Mouse (Mus musculus): ENCODE results near the gene Trpm8. TPM values are rescaled to one million over a fixed set of nuclear protein-coding genes. Genes with fewer than 3 reads are reported as not detected.

The Trpm8 gene
- total RNA-seq, 2 experiments from 2014 or later: 0.15 TPM; not detected in 1

DNA sequence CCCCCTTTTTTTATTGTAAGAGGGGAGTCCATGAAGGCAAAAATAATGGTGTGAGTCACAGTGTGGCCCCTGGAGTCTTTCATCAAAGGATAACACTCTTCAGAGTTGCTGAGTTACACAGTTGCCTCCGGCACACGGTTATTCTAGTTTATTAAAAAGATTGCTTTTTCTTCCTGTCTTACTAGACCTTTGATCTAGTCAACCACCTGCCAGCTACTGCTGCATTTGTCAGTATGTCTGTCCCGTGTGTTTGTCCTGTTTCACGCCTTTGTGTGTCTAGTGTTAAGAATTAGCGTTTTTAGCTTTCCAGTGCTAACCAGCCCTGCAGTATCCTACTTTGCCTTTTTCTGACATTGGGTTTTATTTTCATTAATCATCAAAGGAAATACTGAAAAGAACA, 8.2 kb downstream of the Trpm8 start:
- no peak for DNase-seq

DNA sequence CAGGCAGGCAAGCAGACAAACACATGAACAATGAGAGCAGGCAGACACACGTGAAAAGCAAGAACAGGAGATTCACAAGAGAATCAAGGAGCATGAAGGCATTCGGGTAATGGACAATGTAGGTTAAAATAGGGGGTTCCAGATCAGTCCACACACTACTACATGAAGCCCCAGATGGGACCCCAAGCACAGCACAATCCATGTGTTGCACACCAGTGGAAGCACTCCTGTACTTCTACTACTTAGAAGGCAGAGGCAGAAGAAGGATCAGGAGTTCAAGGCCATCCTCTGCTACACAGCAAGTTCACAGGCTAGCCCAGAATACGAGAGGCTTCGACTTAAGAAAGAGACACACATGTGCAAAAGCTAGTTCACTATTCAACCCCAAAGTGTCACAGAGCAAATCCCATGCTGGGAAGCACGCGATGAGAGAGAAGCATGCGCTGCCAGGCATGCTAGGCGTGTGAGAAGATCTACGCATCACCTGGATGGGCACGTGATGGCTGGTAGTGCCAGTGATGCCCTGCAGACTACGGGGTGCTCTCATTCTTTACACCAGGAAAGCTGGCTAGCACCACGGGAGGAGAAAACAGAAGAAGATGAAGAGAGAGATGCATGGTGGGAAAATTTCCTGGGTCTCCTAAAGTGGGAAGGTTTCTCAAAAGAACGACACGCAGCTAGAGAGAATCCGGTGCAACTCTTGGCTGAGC, 8.8 kb downstream of the Trpm8 start:
- DNase-seq: no peak

- DNase-seq: no peak
Measured at GRCm38 (mm10) chr1:88286887-88287696, 9.6 kb downstream of the Trpm8 start.

DNA sequence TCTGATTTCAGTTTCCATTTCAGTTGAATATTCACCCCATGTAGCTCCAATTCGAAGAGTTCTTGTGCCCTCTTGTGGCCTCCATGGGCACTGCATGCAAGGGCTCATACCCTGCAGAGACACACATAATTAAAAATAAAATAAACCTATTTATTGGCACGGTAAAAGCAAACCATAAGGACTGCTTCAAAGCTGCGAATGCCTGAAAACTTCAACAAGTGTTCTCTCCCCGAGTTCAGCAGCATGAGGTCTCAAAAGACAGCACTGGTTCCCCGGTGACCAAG, 10.2 kb downstream of the Trpm8 start:
- no peak for DNase-seq

GRCm38 (mm10) chr1:88288056-88288788, 10.8 kb downstream of the Trpm8 start:
- DNase-seq: no peak

- DNase-seq: no peak
Measured at GRCm38 (mm10) chr1:88288789-88289127, 11.3 kb downstream of the Trpm8 start.

- DNase-seq: no peak
Measured at GRCm38 (mm10) chr1:88289152-88289551, 11.7 kb downstream of the Trpm8 start.

DNA sequence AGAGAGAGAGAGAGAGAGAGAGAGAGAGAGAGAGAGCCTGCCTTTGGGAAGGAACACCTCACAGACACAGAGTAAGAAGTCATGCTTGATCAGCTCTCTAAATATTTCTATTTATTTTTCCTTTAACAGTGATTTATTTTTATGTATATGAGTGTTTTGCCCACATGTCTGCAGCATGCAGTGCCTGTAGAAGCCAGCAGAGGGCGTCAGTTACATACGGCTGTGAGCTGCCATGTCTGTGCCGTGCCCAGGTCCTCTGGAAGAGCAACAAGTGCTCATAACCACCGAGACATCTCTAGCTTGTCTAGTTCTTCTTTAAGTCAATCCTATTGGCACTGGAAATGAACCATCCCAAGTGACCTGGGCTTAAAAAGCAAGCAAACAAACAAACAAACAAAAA, 12.5 kb downstream of the Trpm8 start:
- no peak for DNase-seq

DNA sequence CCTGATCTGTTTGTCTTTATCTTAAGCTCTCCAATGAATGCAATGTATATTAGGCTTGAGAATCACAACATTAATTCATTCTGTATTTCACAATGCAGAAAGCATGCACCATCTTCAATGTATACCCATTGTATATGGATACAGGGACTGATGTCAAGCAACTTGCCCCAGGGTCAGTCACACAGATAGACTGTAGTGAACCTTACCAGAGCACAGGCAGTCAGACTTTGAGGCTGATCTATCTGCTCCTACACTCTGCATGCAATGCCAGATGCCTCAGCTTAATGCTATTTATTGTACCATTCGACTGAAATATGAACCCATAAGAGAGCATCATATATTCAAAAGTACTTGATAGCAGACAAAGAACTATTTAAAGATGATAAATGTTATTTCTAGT, 13.1 kb downstream of the Trpm8 start:
- no peak for DNase-seq

DNA sequence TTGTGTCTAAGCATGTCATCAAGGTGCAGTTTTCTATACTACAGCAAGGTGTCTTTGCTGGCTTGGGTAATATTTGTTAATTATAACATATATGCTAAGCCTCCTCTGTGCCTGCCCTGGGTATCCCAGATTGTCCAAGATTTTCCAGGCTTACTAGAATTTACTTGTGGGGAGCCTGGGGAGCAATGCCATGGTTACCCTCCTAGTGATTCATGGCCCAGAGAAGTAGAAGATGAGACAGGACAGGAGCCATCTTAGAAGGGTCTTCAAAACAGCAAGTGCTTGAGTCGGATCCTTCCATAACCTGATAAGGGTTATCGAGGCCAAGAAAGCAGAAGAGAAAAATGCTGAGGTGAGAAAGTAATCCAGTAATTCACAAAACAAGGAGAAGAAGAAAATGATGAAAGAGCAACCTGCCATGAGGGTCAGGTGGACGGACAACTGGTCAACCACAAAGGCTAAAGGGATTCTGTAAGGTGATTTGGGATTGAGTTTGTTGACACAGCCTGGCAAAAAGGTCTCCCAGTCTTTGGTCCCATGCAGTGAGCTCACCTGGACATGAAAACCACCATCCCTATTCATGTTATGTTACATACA, 14.0 kb downstream of the Trpm8 start:
- DNase-seq: no peak

DNA sequence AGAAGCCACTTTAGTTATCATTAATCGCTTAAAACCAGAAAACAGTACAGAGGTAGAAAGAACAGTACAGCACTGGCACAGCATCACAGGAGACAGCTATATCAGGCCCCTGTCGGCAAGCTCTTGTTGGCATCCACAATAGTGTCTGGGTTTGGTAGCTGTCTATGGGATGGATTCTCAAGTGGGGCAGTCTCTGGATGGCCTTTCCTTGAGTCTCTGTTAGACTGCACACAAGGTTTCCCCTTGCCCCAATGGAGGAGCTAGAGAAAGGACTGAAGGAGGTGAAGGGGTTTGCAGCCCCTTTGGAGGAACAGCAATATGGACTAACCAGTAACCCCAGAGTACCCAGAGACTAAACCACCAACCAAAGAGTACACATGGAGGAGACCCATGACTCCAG, 14.6 kb downstream of the Trpm8 start:
- DNase-seq: no peak

DNA sequence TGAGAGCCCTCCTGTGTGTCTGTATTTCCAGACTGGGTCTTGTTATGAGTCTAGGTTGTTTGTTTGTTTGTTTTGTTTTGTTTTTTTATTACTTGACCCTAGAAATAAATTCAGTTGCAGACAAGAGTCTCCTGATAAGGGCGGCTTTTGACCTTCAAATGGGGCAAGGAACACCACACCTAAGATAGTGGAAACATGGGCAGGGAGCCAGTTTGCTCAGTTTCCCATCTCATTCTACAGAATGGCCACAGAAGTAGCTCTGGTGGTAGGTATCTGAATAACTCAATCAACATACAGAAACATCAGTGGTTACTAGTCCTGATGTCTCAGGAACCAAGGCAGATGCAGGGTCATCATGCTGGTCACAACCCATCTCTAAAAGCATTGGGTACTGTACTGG, 17.2 kb downstream of the Trpm8 start:
- DNase-seq: no peak

- DNase-seq: no peak
Measured at GRCm38 (mm10) chr1:88296171-88296920, 18.9 kb downstream of the Trpm8 start.

- no peak for DNase-seq
Measured at GRCm38 (mm10) chr1:88297480-88298258, 20.2 kb downstream of the Trpm8 start.

GRCm38 (mm10) chr1:88298686-88299528, 21.4 kb downstream of the Trpm8 start:
- DNase-seq: no peak

GRCm38 (mm10) chr1:88299529-88299945, 22.1 kb downstream of the Trpm8 start:
- no peak for DNase-seq

- no peak for DNase-seq
Measured at GRCm38 (mm10) chr1:88300301-88301050, 23.0 kb downstream of the Trpm8 start.

GRCm38 (mm10) chr1:88301121-88302014, 23.9 kb downstream of the Trpm8 start:
- DNase-seq: no peak

All from layer of hippocampus, postnatal 36 days (tissue).